Mouse (Mus musculus) ovary, postnatal 36 days (tissue): Measurements from ENCODE around the gene Rps9.
"Not testable (repeated sequence)": the region's sequence is repeated elsewhere in the genome, so short reads cannot be mapped to it uniquely, and the experiment has no call there.

Experiments
- DNase-seq: peaks from one replicate; pipeline ENCODE4 v3.0.0; 2022; ENCODE audit warnings: low spot score, mixed read lengths

Rps9 gene

GRCm38 (mm10) chr7:3703879-3704441, at the start of gene Rps9:
TSS of gene Rps9 (plus strand) at chr7:3703993.
- peak; percentile 94 for DNase-seq

GRCm38 (mm10) chr7:3656966-3657365, 46.8 kb upstream of the Rps9 start:
- no peak for DNase-seq

- no peak for DNase-seq
Measured at GRCm38 (mm10) chr7:3658578-3658977, 45.2 kb upstream of the Rps9 start.

GRCm38 (mm10) chr7:3664524-3665214, 39.1 kb upstream of the Rps9 start:
- DNase-seq: no peak

- DNase-seq: peak; percentile 92
Measured at GRCm38 (mm10) chr7:3665215-3666114, 38.3 kb upstream of the Rps9 start, which contains the start of gene Leng1. TSS of gene Leng1 (minus strand) at chr7:3665840.

GRCm38 (mm10) chr7:3666921-3667391, 36.8 kb upstream of the Rps9 start:
- DNase-seq: no peak

GRCm38 (mm10) chr7:3674507-3675227, 29.1 kb upstream of the Rps9 start:
- DNase-seq: peak; percentile 75

GRCm38 (mm10) chr7:3675228-3675548, 28.6 kb upstream of the Rps9 start:
- no peak for DNase-seq

- DNase-seq: no peak
Measured at GRCm38 (mm10) chr7:3676371-3676770, 27.4 kb upstream of the Rps9 start.

- no peak for DNase-seq
Measured at GRCm38 (mm10) chr7:3677342-3677741, 26.5 kb upstream of the Rps9 start, which contains the start of gene Tmc4. TSS of gene Tmc4 (minus strand) at chr7:3677553.

- DNase-seq: no peak
Measured at GRCm38 (mm10) chr7:3683908-3684550, 19.8 kb upstream of the Rps9 start.

GRCm38 (mm10) chr7:3684698-3685097, 19.1 kb upstream of the Rps9 start:
- DNase-seq: no peak

- no peak for DNase-seq
Measured at GRCm38 (mm10) chr7:3685400-3686187, 18.2 kb upstream of the Rps9 start.

GRCm38 (mm10) chr7:3691919-3692318, 11.9 kb upstream of the Rps9 start:
- no peak for DNase-seq

- no peak for DNase-seq
Measured at GRCm38 (mm10) chr7:3692382-3692986, 11.3 kb upstream of the Rps9 start, which contains the start of gene Tsen34. TSS of gene Tsen34 (plus strand) at chr7:3692863.

- DNase-seq: peak; percentile 95
Measured at GRCm38 (mm10) chr7:3692987-3693808, 10.6 kb upstream of the Rps9 start, which contains the start of gene Mboat7. TSS of gene Mboat7 (minus strand) at chr7:3693523.

GRCm38 (mm10) chr7:3693809-3694075, 10.1 kb upstream of the Rps9 start:
- DNase-seq: no peak

- DNase-seq: peak; percentile 70
Measured at GRCm38 (mm10) chr7:3694076-3694948, 9.5 kb upstream of the Rps9 start.

GRCm38 (mm10) chr7:3694949-3695305, 8.9 kb upstream of the Rps9 start:
- DNase-seq: not testable (repeated sequence)
